Mouse (Mus musculus): ENCODE measurements at regions not wholly inside any gene's neighbourhood (a gene's known extent, or its start where the extent isn't known, plus 50 kb on each side); places are given as distances from the start of the nearest gene placed in this dataset.

- Histone ChIP-seq H3K27ac (ENCODE audit: low read depth, low read length) (no peak overlapping the region), H3K9ac (ENCODE audit: low read length) (no peak overlapping the region), H3K9me3 (ENCODE audit: control insufficient read depth, low read length) (no peaks in the 10 kb centered on the region), H3K36me3 (ENCODE audit: control insufficient read depth, insufficient read depth, low read length) (no peaks in the 10 kb centered on the region), H3K27me3 (ENCODE audit: control insufficient read depth, insufficient read depth, low read length) (no peaks in the 10 kb centered on the region), H3K4me3 (ENCODE audit: low read depth, low read length) (no peak overlapping the region), H3K4me1 (ENCODE audit: control insufficient read depth, insufficient read depth, low read length) (no peaks in the 10 kb centered on the region), H3K4me2 (no peak overlapping the region)
- WGBS, result 68% methylated on average over 2 of the region's 2 CpGs
- ATAC-seq (ENCODE audit: low FRiP score) (no peak), DNase-seq (ENCODE audit: low spot score, missing footprints) (no peak)
Measured at GRCm38 (mm10) chr6:101904234-101905028, 526.7 kb upstream of the Pdzrn3 start.

GRCm38 (mm10) chr6:101902276-101902675 lies 524.6 kb upstream of the Pdzrn3 start:
- ATAC-seq (ENCODE audit: low FRiP score) (no peak), DNase-seq (ENCODE audit: low spot score, missing footprints) (no peak)
- H3K27me3 ChIP-seq (ENCODE audit: control insufficient read depth, insufficient read depth, low read length), result no peaks in the 10 kb centered on the region
- no peak overlapping the region for H3K4me2 ChIP-seq
- H3K9me3 ChIP-seq (ENCODE audit: control insufficient read depth, low read length), result no peaks in the 10 kb centered on the region
- no peaks in the 10 kb centered on the region for H3K4me1 ChIP-seq (ENCODE audit: control insufficient read depth, insufficient read depth, low read length)
- 69% methylated on average over 2 of the region's 2 CpGs for WGBS
- H3K36me3 ChIP-seq (ENCODE audit: control insufficient read depth, insufficient read depth, low read length), result no peaks in the 10 kb centered on the region
- H3K27ac ChIP-seq (ENCODE audit: low read depth, low read length), result no peak overlapping the region
- H3K9ac ChIP-seq (ENCODE audit: low read length), result no peak overlapping the region
- H3K4me3 ChIP-seq (ENCODE audit: low read depth, low read length), result no peak overlapping the region

GRCm38 (mm10) chr6:101898544-101898943 lies 520.8 kb upstream of the Pdzrn3 start:
- Histone ChIP-seq H3K27me3 (ENCODE audit: control insufficient read depth, insufficient read depth, low read length) (no peaks in the 10 kb centered on the region), H3K9me3 (ENCODE audit: control insufficient read depth, low read length) (no peaks in the 10 kb centered on the region)

GRCm38 (mm10) chr6:101890655-101891054 lies 513.0 kb upstream of the Pdzrn3 start:
- no peaks in the 10 kb centered on the region for H3K36me3 ChIP-seq (ENCODE audit: control insufficient read depth, insufficient read depth, low read length)
- no peak overlapping the region for H3K9ac ChIP-seq (ENCODE audit: low read length)
- no peaks in the 10 kb centered on the region for H3K9me3 ChIP-seq (ENCODE audit: control insufficient read depth, low read length)
- H3K4me3 ChIP-seq (ENCODE audit: low read depth, low read length), result no peak overlapping the region
- no peaks in the 10 kb centered on the region for H3K27me3 ChIP-seq (ENCODE audit: control insufficient read depth, insufficient read depth, low read length)
- DNase-seq (ENCODE audit: low spot score, missing footprints) (no peak), ATAC-seq (ENCODE audit: low FRiP score) (no peak)
- no peaks in the 10 kb centered on the region for H3K4me1 ChIP-seq (ENCODE audit: control insufficient read depth, insufficient read depth, low read length)
- no peak overlapping the region for H3K4me2 ChIP-seq
- H3K27ac ChIP-seq (ENCODE audit: low read depth, low read length), result no peak overlapping the region

More at GRCm38 (mm10) chr6:101898544-101898943, 520.8 kb upstream of the Pdzrn3 start:
- Histone ChIP-seq H3K4me2 (no peak overlapping the region), H3K9ac (ENCODE audit: low read length) (no peak overlapping the region), H3K36me3 (ENCODE audit: control insufficient read depth, insufficient read depth, low read length) (no peaks in the 10 kb centered on the region), H3K4me3 (ENCODE audit: low read depth, low read length) (no peak overlapping the region), H3K4me1 (ENCODE audit: control insufficient read depth, insufficient read depth, low read length) (no peaks in the 10 kb centered on the region), H3K27ac (ENCODE audit: low read depth, low read length) (no peak overlapping the region)
- DNase-seq (ENCODE audit: low spot score, missing footprints) (no peak), ATAC-seq (ENCODE audit: low FRiP score) (no peak)
- WGBS, result 88% methylated on average over 4 of the region's 4 CpGs

GRCm38 (mm10) chr6:101882938-101883337 lies 505.2 kb upstream of the Pdzrn3 start:
- Histone ChIP-seq H3K27ac (ENCODE audit: low read depth, low read length) (no peak overlapping the region), H3K36me3 (ENCODE audit: control insufficient read depth, insufficient read depth, low read length) (no peaks in the 10 kb centered on the region), H3K9ac (ENCODE audit: low read length) (no peak overlapping the region), H3K4me2 (no peak overlapping the region), H3K4me3 (ENCODE audit: low read depth, low read length) (no peak overlapping the region), H3K27me3 (ENCODE audit: control insufficient read depth, insufficient read depth, low read length) (no peaks in the 10 kb centered on the region), H3K9me3 (ENCODE audit: control insufficient read depth, low read length) (no peaks in the 10 kb centered on the region), H3K4me1 (ENCODE audit: control insufficient read depth, insufficient read depth, low read length) (peaks cover 2% of the 10 kb centered on the region; the same call in 1 of the 2 replicates)
- DNase-seq (ENCODE audit: low spot score, missing footprints) (no peak), ATAC-seq (ENCODE audit: low FRiP score) (peak; percentile 40; the same call in 1 of the 2 replicates)
- WGBS, result 49% methylated on average over 4 of the region's 4 CpGs

- Histone ChIP-seq H3K4me2 (no peak overlapping the region), H3K4me1 (ENCODE audit: control insufficient read depth, insufficient read depth, low read length) (no peaks in the 10 kb centered on the region), H3K9me3 (ENCODE audit: control insufficient read depth, low read length) (no peaks in the 10 kb centered on the region), H3K27me3 (ENCODE audit: control insufficient read depth, insufficient read depth, low read length) (no peaks in the 10 kb centered on the region), H3K36me3 (ENCODE audit: control insufficient read depth, insufficient read depth, low read length) (no peaks in the 10 kb centered on the region), H3K4me3 (ENCODE audit: low read depth, low read length) (no peak overlapping the region), H3K9ac (ENCODE audit: low read length) (no peak overlapping the region), H3K27ac (ENCODE audit: low read depth, low read length) (no peak overlapping the region)
- DNase-seq (ENCODE audit: low spot score, missing footprints), result no peak
- WGBS, result 75% methylated on average over 1 of the region's 1 CpGs
- no peak for ATAC-seq (ENCODE audit: low FRiP score)
Measured at GRCm38 (mm10) chr6:101874894-101875293, 497.2 kb upstream of the Pdzrn3 start.

- ATAC-seq (ENCODE audit: low FRiP score), result no peak
- H3K9me3 ChIP-seq (ENCODE audit: control insufficient read depth, low read length), result no peaks in the 10 kb centered on the region
- no peaks in the 10 kb centered on the region for H3K4me1 ChIP-seq (ENCODE audit: control insufficient read depth, insufficient read depth, low read length)
- H3K4me3 ChIP-seq (ENCODE audit: low read depth, low read length), result no peak overlapping the region
- no peak overlapping the region for H3K9ac ChIP-seq (ENCODE audit: low read length)
- no peaks in the 10 kb centered on the region for H3K36me3 ChIP-seq (ENCODE audit: control insufficient read depth, insufficient read depth, low read length)
- DNase-seq (ENCODE audit: low spot score, missing footprints), result no peak
- no peak overlapping the region for H3K27ac ChIP-seq (ENCODE audit: low read depth, low read length)
- 78% methylated on average over 5 of the region's 5 CpGs for WGBS
- H3K27me3 ChIP-seq (ENCODE audit: control insufficient read depth, insufficient read depth, low read length), result no peaks in the 10 kb centered on the region
- H3K4me2 ChIP-seq, result no peak overlapping the region
Measured at GRCm38 (mm10) chr6:101858895-101859294, 481.2 kb upstream of the Pdzrn3 start.

- no peak overlapping the region for H3K4me3 ChIP-seq (ENCODE audit: low read depth, low read length)
- H3K4me1 ChIP-seq (ENCODE audit: control insufficient read depth, insufficient read depth, low read length), result no peaks in the 10 kb centered on the region
- DNase-seq (ENCODE audit: low spot score, missing footprints) (no peak), ATAC-seq (ENCODE audit: low FRiP score) (no peak)
- 90% methylated on average over 4 of the region's 4 CpGs for WGBS
- no peaks in the 10 kb centered on the region for H3K36me3 ChIP-seq (ENCODE audit: control insufficient read depth, insufficient read depth, low read length)
- H3K9ac ChIP-seq (ENCODE audit: low read length), result no peak overlapping the region
- no peaks in the 10 kb centered on the region for H3K27me3 ChIP-seq (ENCODE audit: control insufficient read depth, insufficient read depth, low read length)
- no peaks in the 10 kb centered on the region for H3K9me3 ChIP-seq (ENCODE audit: control insufficient read depth, low read length)
- H3K27ac ChIP-seq (ENCODE audit: low read depth, low read length), result no peak overlapping the region
- H3K4me2 ChIP-seq, result no peak overlapping the region
Measured at GRCm38 (mm10) chr6:101840695-101841094, 463.0 kb upstream of the Pdzrn3 start.

GRCm38 (mm10) chr6:101837563-101837962 lies 459.9 kb upstream of the Pdzrn3 start:
- H3K4me2 ChIP-seq, result no peak overlapping the region
- no peak overlapping the region for H3K27ac ChIP-seq (ENCODE audit: low read depth, low read length)
- H3K36me3 ChIP-seq (ENCODE audit: control insufficient read depth, insufficient read depth, low read length), result no peaks in the 10 kb centered on the region
- no peaks in the 10 kb centered on the region for H3K27me3 ChIP-seq (ENCODE audit: control insufficient read depth, insufficient read depth, low read length)
- H3K4me3 ChIP-seq (ENCODE audit: low read depth, low read length), result no peak overlapping the region
- H3K4me1 ChIP-seq (ENCODE audit: control insufficient read depth, insufficient read depth, low read length), result no peaks in the 10 kb centered on the region
- DNase-seq (ENCODE audit: low spot score, missing footprints) (no peak), ATAC-seq (ENCODE audit: low FRiP score) (no peak)
- no peaks in the 10 kb centered on the region for H3K9me3 ChIP-seq (ENCODE audit: control insufficient read depth, low read length)
- no peak overlapping the region for H3K9ac ChIP-seq (ENCODE audit: low read length)
- 77% methylated on average over 6 of the region's 6 CpGs for WGBS

Data from midbrain, embryonic 11.5 days (tissue).